Mouse (Mus musculus): ENCODE results near the gene Ptprj. TPM values are rescaled to one million over a fixed set of nuclear protein-coding genes. Genes with fewer than 3 reads are reported as not detected.

The Ptprj gene
- polyA plus RNA-seq (2015; fragmentation: Nextera tagmentation; extraction: Ambion mirVana), result 3.9 and 4.6 TPM in 2 replicates

GRCm38 (mm10) chr2:90580236-90581005 is at the start of gene Ptprj:
Gene Ptprj, minus strand, starts transcription at chr2:90580647.
- H3K27ac ChIP-seq (ENCODE audit: low read length), result peak within 1 kb of the TSS; percentile 80
- no peaks in the 10 kb centered on the region for H3K36me3 ChIP-seq (ENCODE audit: control insufficient read depth, insufficient read depth)
- peak within 1 kb of the TSS; percentile 91 for H3K9ac ChIP-seq (replicated peaks; ENCODE audit: low read depth, low read length)
- H3K27me3 ChIP-seq (replicated peaks; ENCODE audit: control insufficient read depth, insufficient read depth, low read length), result no peaks in the 10 kb centered on the region
- peak within 1 kb of the TSS; percentile 88 for H3K4me2 ChIP-seq (ENCODE audit: low read length)
- ATAC-seq, result peak; percentile 88
- peaks cover 5% of the 10 kb centered on the region; the same call in 1 of the 2 replicates for H3K4me1 ChIP-seq (replicated peaks; ENCODE audit: control insufficient read depth, insufficient read depth, low read length)
- no peaks in the 10 kb centered on the region for H3K9me3 ChIP-seq (ENCODE audit: control insufficient read depth, low read length)
- WGBS, result under 1% methylated on average over 45 of the region's 100 CpGs
- H3K4me3 ChIP-seq (replicated peaks; ENCODE audit: low read length), result peak within 1 kb of the TSS; percentile 90

- H3K9ac ChIP-seq (replicated peaks; ENCODE audit: low read depth, low read length), result no peak overlapping the region
- no peak overlapping the region for H3K4me2 ChIP-seq (ENCODE audit: low read length)
- H3K27me3 ChIP-seq (replicated peaks; ENCODE audit: control insufficient read depth, insufficient read depth, low read length), result no peaks in the 10 kb centered on the region
- no peaks in the 10 kb centered on the region for H3K36me3 ChIP-seq (ENCODE audit: control insufficient read depth, insufficient read depth)
- no peak for ATAC-seq
- 68% methylated on average over 2 of the region's 2 CpGs for WGBS
- H3K4me3 ChIP-seq (replicated peaks; ENCODE audit: low read length), result no peak overlapping the region
- no peak overlapping the region for H3K27ac ChIP-seq (ENCODE audit: low read length)
- H3K9me3 ChIP-seq (ENCODE audit: control insufficient read depth, low read length), result no peaks in the 10 kb centered on the region
- H3K4me1 ChIP-seq (replicated peaks; ENCODE audit: control insufficient read depth, insufficient read depth, low read length), result 0 out of 2 replicates have a peak, but pooled peaks cover 2% of the 10 kb centered on the region
These were observed 49.1 kb upstream of the Ptprj start for GRCm38 (mm10) chr2:90629552-90629951.

- Histone ChIP-seq H3K9ac (replicated peaks; ENCODE audit: low read depth, low read length) (no peak overlapping the region), H3K4me1 (replicated peaks; ENCODE audit: control insufficient read depth, insufficient read depth, low read length) (0 out of 2 replicates have a peak, but pooled peaks cover 2% of the 10 kb centered on the region), H3K9me3 (ENCODE audit: control insufficient read depth, low read length) (no peaks in the 10 kb centered on the region), H3K27me3 (replicated peaks; ENCODE audit: control insufficient read depth, insufficient read depth, low read length) (no peaks in the 10 kb centered on the region), H3K36me3 (ENCODE audit: control insufficient read depth, insufficient read depth) (no peaks in the 10 kb centered on the region), H3K4me2 (ENCODE audit: low read length) (no peak overlapping the region), H3K27ac (ENCODE audit: low read length) (no peak overlapping the region), H3K4me3 (replicated peaks; ENCODE audit: low read length) (no peak overlapping the region)
- WGBS, result 94% methylated on average over 5 of the region's 5 CpGs
- ATAC-seq, result no peak
These were observed 47.8 kb upstream of the Ptprj start for GRCm38 (mm10) chr2:90628261-90628660.

- Histone ChIP-seq H3K4me1 (replicated peaks; ENCODE audit: control insufficient read depth, insufficient read depth, low read length) (0 out of 2 replicates have a peak, but pooled peaks cover 2% of the 10 kb centered on the region), H3K36me3 (ENCODE audit: control insufficient read depth, insufficient read depth) (no peaks in the 10 kb centered on the region), H3K4me3 (replicated peaks; ENCODE audit: low read length) (no peak overlapping the region), H3K27ac (ENCODE audit: low read length) (no peak overlapping the region), H3K9ac (replicated peaks; ENCODE audit: low read depth, low read length) (no peak overlapping the region), H3K27me3 (replicated peaks; ENCODE audit: control insufficient read depth, insufficient read depth, low read length) (no peaks in the 10 kb centered on the region), H3K4me2 (ENCODE audit: low read length) (no peak overlapping the region; the same call in 1 of the 2 replicates), H3K9me3 (ENCODE audit: control insufficient read depth, low read length) (no peaks in the 10 kb centered on the region)
- 2% methylated on average over 6 of the region's 6 CpGs for WGBS
- peak; percentile 88 for ATAC-seq
These were observed 44.5 kb upstream of the Ptprj start for GRCm38 (mm10) chr2:90624920-90625319.

- Histone ChIP-seq H3K9ac (replicated peaks; ENCODE audit: low read depth, low read length) (no peak overlapping the region), H3K36me3 (ENCODE audit: control insufficient read depth, insufficient read depth) (no peaks in the 10 kb centered on the region), H3K4me3 (replicated peaks; ENCODE audit: low read length) (no peak overlapping the region), H3K27me3 (replicated peaks; ENCODE audit: control insufficient read depth, insufficient read depth, low read length) (no peaks in the 10 kb centered on the region), H3K4me1 (replicated peaks; ENCODE audit: control insufficient read depth, insufficient read depth, low read length) (0 out of 2 replicates have a peak, but pooled peaks cover 2% of the 10 kb centered on the region), H3K4me2 (ENCODE audit: low read length) (no peak overlapping the region), H3K9me3 (ENCODE audit: control insufficient read depth, low read length) (no peaks in the 10 kb centered on the region), H3K27ac (ENCODE audit: low read length) (no peak overlapping the region)
- ATAC-seq, result peak; percentile 88
- 10% methylated on average over 4 of the region's 4 CpGs for WGBS
These were observed 43.9 kb upstream of the Ptprj start for GRCm38 (mm10) chr2:90624339-90624738.

- H3K4me3 ChIP-seq (replicated peaks; ENCODE audit: low read length), result no peak overlapping the region
- no peak overlapping the region for H3K4me2 ChIP-seq (ENCODE audit: low read length)
- no peak overlapping the region for H3K27ac ChIP-seq (ENCODE audit: low read length)
- no peaks in the 10 kb centered on the region for H3K9me3 ChIP-seq (ENCODE audit: control insufficient read depth, low read length)
- WGBS, result 80% methylated on average over 5 of the region's 5 CpGs
- H3K9ac ChIP-seq (replicated peaks; ENCODE audit: low read depth, low read length), result no peak overlapping the region
- no peaks in the 10 kb centered on the region for H3K27me3 ChIP-seq (replicated peaks; ENCODE audit: control insufficient read depth, insufficient read depth, low read length)
- H3K36me3 ChIP-seq (ENCODE audit: control insufficient read depth, insufficient read depth), result no peaks in the 10 kb centered on the region
- no peak for ATAC-seq
- H3K4me1 ChIP-seq (replicated peaks; ENCODE audit: control insufficient read depth, insufficient read depth, low read length), result 0 out of 2 replicates have a peak, but pooled peaks cover 2% of the 10 kb centered on the region
These were observed 40.4 kb upstream of the Ptprj start for GRCm38 (mm10) chr2:90620815-90621214.

GRCm38 (mm10) chr2:90619648-90620047 is 39.2 kb upstream of the Ptprj start:
- ATAC-seq, result no peak
- no peaks in the 10 kb centered on the region for H3K4me1 ChIP-seq (replicated peaks; ENCODE audit: control insufficient read depth, insufficient read depth, low read length)
- no peaks in the 10 kb centered on the region for H3K36me3 ChIP-seq (ENCODE audit: control insufficient read depth, insufficient read depth)
- no peak overlapping the region for H3K4me3 ChIP-seq (replicated peaks; ENCODE audit: low read length)
- H3K4me2 ChIP-seq (ENCODE audit: low read length), result no peak overlapping the region
- no peaks in the 10 kb centered on the region for H3K9me3 ChIP-seq (ENCODE audit: control insufficient read depth, low read length)
- no peak overlapping the region for H3K27ac ChIP-seq (ENCODE audit: low read length)
- no peak overlapping the region for H3K9ac ChIP-seq (replicated peaks; ENCODE audit: low read depth, low read length)
- no peaks in the 10 kb centered on the region for H3K27me3 ChIP-seq (replicated peaks; ENCODE audit: control insufficient read depth, insufficient read depth, low read length)
- 22% methylated on average over 2 of the region's 2 CpGs for WGBS

- Histone ChIP-seq H3K36me3 (ENCODE audit: control insufficient read depth, insufficient read depth) (no peaks in the 10 kb centered on the region), H3K4me2 (ENCODE audit: low read length) (no peak overlapping the region), H3K4me3 (replicated peaks; ENCODE audit: low read length) (no peak overlapping the region), H3K27me3 (replicated peaks; ENCODE audit: control insufficient read depth, insufficient read depth, low read length) (no peaks in the 10 kb centered on the region), H3K27ac (ENCODE audit: low read length) (no peak overlapping the region), H3K9me3 (ENCODE audit: control insufficient read depth, low read length) (no peaks in the 10 kb centered on the region), H3K9ac (replicated peaks; ENCODE audit: low read depth, low read length) (no peak overlapping the region), H3K4me1 (replicated peaks; ENCODE audit: control insufficient read depth, insufficient read depth, low read length) (no peaks in the 10 kb centered on the region)
- WGBS, result 86% methylated on average over 14 of the region's 14 CpGs
- ATAC-seq, result no peak
These were observed 34.3 kb upstream of the Ptprj start for GRCm38 (mm10) chr2:90614651-90615171.

GRCm38 (mm10) chr2:90613591-90613990 is 33.1 kb upstream of the Ptprj start:
- WGBS, result 74% methylated on average over 3 of the region's 3 CpGs

More at GRCm38 (mm10) chr2:90613591-90613990, 33.1 kb upstream of the Ptprj start:
- no peak overlapping the region for H3K9ac ChIP-seq (replicated peaks; ENCODE audit: low read depth, low read length)
- H3K4me3 ChIP-seq (replicated peaks; ENCODE audit: low read length), result no peak overlapping the region
- H3K9me3 ChIP-seq (ENCODE audit: control insufficient read depth, low read length), result no peaks in the 10 kb centered on the region
- H3K27ac ChIP-seq (ENCODE audit: low read length), result no peak overlapping the region
- H3K36me3 ChIP-seq (ENCODE audit: control insufficient read depth, insufficient read depth), result no peaks in the 10 kb centered on the region
- H3K27me3 ChIP-seq (replicated peaks; ENCODE audit: control insufficient read depth, insufficient read depth, low read length), result no peaks in the 10 kb centered on the region
- ATAC-seq, result no peak
- H3K4me2 ChIP-seq (ENCODE audit: low read length), result no peak overlapping the region
- H3K4me1 ChIP-seq (replicated peaks; ENCODE audit: control insufficient read depth, insufficient read depth, low read length), result no peaks in the 10 kb centered on the region

Measured in forebrain, embryonic 16.5 days (tissue).